Mouse (Mus musculus) megakaryocyte, embryonic 14.5 days (primary cell): ENCODE results near the gene Plcz1. TPM values are rescaled to one million over a fixed set of nuclear protein-coding genes. Genes with fewer than 3 reads are reported as not detected.

Source experiments
- H3K27me3 ChIP-seq: replicated peaks from 2 replicates; pipeline ENCODE3; 2012; ENCODE audit warnings: inconsistent platforms
- H3K36me3 ChIP-seq: replicated peaks from 2 replicates; pipeline ENCODE3; 2012; ENCODE audit warnings: low read length, inconsistent platforms, mixed read lengths
- H3K4me1 ChIP-seq: 2 replicates; pipeline ENCODE4 v1.6.1; 2012; ENCODE audit warnings: inconsistent platforms
- H3K4me3 ChIP-seq: replicated peaks from 2 replicates; pipeline ENCODE3; 2012; ENCODE audit warnings: moderate library complexity, mild to moderate bottlenecking, inconsistent platforms
- H3K9me3 ChIP-seq: 2 replicates; pipeline ENCODE4 v1.6.1; 2012; ENCODE audit warnings: inconsistent platforms
- FLI1 ChIP-seq: IDR thresholded peaks from 2 replicates; pipeline ENCODE4 v1.6.1; 2012; ENCODE audit warnings: low read length, inconsistent platforms, mixed read lengths
- GATA1 ChIP-seq: IDR thresholded peaks from 3 replicates; pipeline ENCODE4 v1.6.1; 2012; ENCODE audit warnings: mixed read lengths, low read length, inconsistent platforms, borderline replicate concordance
- polyA plus RNA-seq: library from polyadenylated mRNA; stranded (reverse); fragments of >175 nt; gene quantifications from 2 replicates; pipeline ENCODE4 v1.2.3, GENCODE M21; 2012; ENCODE audit warnings: low replicate concordance; ENCODE audit not compliant: insufficient read depth

The Plcz1 gene
- polyA plus RNA-seq: not detected in 2 replicates

DNA sequence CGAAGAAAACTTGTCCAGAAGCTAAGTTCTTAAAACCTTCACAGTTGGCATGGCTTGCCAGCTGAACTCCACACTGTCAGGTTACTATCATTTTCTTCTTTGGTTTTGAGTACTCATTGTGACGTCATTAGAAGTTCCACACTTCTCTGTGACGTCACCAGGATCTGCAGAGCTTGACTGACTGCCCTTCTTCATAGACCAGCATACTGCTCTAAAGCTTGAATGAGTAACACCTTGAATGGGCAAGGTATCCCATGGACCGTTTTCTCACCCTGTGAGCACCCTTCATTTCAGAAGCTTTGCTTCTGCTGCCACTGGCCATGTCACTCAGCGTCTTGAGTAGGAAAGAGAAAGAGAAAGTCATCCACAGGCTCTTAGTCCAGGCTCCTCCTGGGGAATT lies at the start of gene Plcz1:
TSS of gene Plcz1 (minus strand) at position 101 of the 400 bp plus-strand sequence.
- TF ChIP-seq FLI1 (no peak), GATA1 (no peak)

DNA sequence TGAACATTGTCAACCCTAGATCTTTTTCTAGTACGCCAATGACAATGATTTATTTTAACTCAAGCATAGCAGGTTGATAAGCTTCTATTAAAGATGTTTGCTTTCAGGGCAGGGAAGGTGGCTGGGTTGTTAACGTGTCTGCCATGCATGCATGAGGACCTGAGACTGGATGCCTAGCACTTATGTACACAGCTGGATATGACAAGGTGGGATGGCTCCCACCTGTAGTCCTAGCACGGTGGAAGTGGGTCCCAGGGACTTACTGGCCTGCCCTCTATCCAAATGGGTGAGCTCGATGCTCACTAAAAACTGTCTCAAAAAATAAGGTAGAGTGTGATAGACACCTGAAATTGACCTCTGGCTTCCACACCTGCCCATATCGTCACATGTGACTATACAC lies 48.6 kb upstream of the Plcz1 start:
- peaks cover 27% of the 10 kb centered on the region for H3K9me3 ChIP-seq
- H3K4me1 ChIP-seq: no peaks in the 10 kb centered on the region
- H3K4me3 ChIP-seq: no peak overlapping the region
- no peak for TF ChIP-seq GATA1
- TF ChIP-seq FLI1: no peak
- H3K27me3 ChIP-seq: no peaks in the 10 kb centered on the region
- no peaks in the 10 kb centered on the region for H3K36me3 ChIP-seq

More for the DNA sequence above, at the start of gene Plcz1:
- Histone ChIP-seq H3K4me1 (no peaks in the 10 kb centered on the region), H3K36me3 (no peaks in the 10 kb centered on the region), H3K9me3 (peaks cover 40% of the 10 kb centered on the region), H3K27me3 (no peaks in the 10 kb centered on the region), H3K4me3 (no peak within 1 kb of the TSS)

DNA sequence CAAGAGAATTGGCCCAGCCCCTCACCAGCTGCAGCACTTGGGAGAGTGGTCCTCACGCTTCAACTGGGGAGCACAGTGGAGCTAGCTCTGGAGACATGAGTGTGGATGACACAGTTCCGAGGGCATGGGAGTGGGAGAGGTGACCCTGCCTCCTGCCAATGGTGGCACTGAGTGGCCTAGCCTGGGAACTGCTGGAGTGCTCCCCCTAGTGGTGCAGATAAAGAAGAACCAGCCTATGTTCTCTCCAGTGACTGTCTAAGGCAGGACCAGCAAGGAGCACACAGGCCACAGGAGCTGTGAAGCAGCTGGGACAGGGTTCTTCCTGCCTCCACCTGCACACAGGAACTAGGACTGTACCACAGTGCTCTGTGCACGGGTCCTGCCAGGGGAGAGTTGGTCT lies 40.5 kb upstream of the Plcz1 start:
- H3K4me3 ChIP-seq: peak overlapping the region; percentile 23

DNA sequence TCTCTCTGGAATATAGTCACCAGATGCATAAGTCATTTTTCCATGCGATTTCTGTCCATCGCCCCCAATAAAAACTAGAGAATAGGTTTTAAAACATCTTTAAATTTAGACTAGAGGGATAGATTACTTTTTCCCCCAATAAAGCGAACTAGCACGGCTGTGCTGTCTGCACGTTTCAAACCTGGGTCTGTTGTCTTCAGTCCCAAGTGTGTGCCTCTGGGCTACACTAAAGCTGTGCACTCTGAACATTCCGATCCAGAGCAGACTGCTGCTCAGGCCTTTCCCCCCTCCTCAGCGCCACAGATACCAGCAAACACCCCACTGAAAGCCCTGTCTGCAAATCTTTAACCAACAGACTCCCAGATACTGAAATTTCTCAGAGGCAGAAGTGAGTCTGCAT lies 39.7 kb upstream of the Plcz1 start:
- no peaks in the 10 kb centered on the region for H3K4me1 ChIP-seq
- no peak overlapping the region for H3K4me3 ChIP-seq
- peaks cover 40% of the 10 kb centered on the region for H3K9me3 ChIP-seq
- H3K27me3 ChIP-seq: no peaks in the 10 kb centered on the region
- no peaks in the 10 kb centered on the region for H3K36me3 ChIP-seq
- TF ChIP-seq FLI1 (no peak), GATA1 (no peak)

More for the DNA sequence above, 40.5 kb upstream of the Plcz1 start:
- H3K27me3 ChIP-seq: no peaks in the 10 kb centered on the region
- TF ChIP-seq FLI1: no peak
- no peak for TF ChIP-seq GATA1
- H3K36me3 ChIP-seq: no peaks in the 10 kb centered on the region
- H3K9me3 ChIP-seq: peaks cover 40% of the 10 kb centered on the region
- no peaks in the 10 kb centered on the region for H3K4me1 ChIP-seq

DNA sequence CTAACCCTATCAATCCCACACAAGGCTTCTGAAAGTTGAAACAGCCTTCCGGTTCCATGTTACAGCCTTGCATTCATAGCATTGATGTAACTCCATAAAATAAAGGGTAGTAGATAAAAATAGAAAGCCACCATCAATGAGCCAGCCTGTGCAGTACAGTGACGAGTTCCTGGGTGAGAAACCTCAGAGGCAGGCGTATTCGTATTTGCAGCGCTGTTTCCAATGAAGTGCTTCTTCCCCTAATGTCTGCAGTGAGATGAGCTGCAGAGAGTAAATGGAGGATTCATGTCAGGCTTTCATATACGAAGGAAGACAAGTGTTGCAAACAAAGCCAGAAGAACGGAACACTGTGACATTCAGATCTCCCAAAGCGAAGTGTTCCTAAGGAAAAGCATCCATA lies 27.9 kb upstream of the Plcz1 start:
- H3K4me3 ChIP-seq: no peak overlapping the region
- no peaks in the 10 kb centered on the region for H3K4me1 ChIP-seq
- TF ChIP-seq FLI1: no peak
- TF ChIP-seq GATA1: no peak
- no peaks in the 10 kb centered on the region for H3K27me3 ChIP-seq
- H3K9me3 ChIP-seq: peaks cover 41% of the 10 kb centered on the region
- H3K36me3 ChIP-seq: no peaks in the 10 kb centered on the region

DNA sequence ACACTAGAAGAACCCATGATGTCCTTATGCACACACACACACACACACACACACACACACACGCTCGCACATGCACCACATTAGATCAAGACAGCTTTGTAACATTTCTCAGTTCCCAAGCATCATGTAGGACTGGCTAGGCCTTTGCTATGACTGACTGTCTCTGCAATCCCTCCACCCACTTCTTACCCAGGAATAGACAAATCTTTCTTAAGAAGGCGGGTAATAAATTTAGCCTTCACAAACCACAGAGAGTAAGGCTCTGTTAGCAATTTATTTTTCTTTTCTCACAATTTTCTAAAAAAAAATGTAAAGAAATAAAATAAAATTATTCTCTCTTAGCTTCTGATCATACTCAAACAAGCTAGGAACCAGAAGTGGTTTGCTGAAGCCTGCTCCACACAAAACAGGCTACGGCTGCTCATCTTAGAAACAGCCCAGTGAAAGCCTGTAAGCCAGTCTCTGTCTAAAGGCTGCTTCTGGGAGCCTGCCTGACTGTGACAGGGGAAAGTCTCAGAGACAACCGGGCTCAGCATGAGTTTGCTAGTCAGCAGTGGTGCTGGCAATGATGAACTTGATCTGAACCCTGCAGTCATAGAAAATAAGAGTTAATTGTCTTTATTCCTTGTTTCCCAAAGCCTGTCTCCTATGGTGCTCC lies 13.1 kb upstream of the Plcz1 start:
- Histone ChIP-seq H3K9me3 (peaks cover 46% of the 10 kb centered on the region), H3K36me3 (no peaks in the 10 kb centered on the region), H3K27me3 (no peaks in the 10 kb centered on the region), H3K4me1 (no peaks in the 10 kb centered on the region), H3K4me3 (no peak overlapping the region)
- TF ChIP-seq GATA1: no peak
- no peak for TF ChIP-seq FLI1

DNA sequence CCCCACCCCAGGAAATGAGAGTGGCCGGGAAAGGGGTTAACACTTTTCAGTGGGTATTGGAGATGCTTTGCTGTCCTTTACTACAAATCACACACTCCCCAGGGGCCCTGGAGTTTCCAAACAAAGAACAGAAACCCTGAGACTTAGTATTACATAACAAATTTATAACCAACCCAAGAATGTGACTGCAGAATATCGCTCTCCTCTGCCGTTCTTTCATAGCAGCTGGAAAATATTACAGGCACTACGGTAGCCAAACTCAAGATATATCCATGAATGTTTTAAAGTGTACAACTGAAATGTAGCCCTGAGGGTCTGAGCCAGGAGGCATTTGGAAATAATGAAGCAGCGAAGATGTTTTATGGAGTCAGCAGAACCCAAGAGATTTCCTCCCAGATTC lies 10.2 kb upstream of the Plcz1 start:
- peaks cover 31% of the 10 kb centered on the region for H3K9me3 ChIP-seq

DNA sequence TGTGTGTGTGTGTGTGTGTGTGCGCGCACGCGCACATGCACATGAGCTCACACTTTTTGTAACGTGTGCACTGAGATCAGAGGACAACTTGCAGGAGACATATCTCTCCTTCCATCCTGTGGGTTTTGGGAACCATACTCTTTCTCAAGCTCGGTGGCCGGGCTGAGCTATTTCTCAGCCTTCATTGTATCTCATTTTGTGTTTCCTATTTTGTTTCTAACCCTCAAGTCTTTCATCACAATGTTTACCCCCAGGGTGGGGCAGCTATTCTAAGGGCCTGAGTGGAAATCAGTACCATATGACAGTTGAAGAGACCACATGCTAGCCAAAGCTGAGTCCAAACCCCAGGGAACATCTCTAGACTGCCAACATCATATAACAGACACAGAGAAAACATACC lies 305 bp downstream of the Plcz1 start, which contains the start of gene Capza3:
TSS of gene Capza3 (plus strand) at position 301 of the 400 bp plus-strand sequence.
- Histone ChIP-seq H3K9me3 (peaks cover 37% of the 10 kb centered on the region), H3K4me1 (no peaks in the 10 kb centered on the region), H3K36me3 (no peaks in the 10 kb centered on the region), H3K27me3 (no peaks in the 10 kb centered on the region), H3K4me3 (no peak within 1 kb of the TSS)
- no peak for TF ChIP-seq FLI1
- no peak for TF ChIP-seq GATA1

More for the DNA sequence above, 10.2 kb upstream of the Plcz1 start:
- Histone ChIP-seq H3K27me3 (no peaks in the 10 kb centered on the region), H3K4me3 (no peak overlapping the region), H3K4me1 (no peaks in the 10 kb centered on the region), H3K36me3 (no peaks in the 10 kb centered on the region)
- TF ChIP-seq FLI1 (no peak), GATA1 (no peak)

DNA sequence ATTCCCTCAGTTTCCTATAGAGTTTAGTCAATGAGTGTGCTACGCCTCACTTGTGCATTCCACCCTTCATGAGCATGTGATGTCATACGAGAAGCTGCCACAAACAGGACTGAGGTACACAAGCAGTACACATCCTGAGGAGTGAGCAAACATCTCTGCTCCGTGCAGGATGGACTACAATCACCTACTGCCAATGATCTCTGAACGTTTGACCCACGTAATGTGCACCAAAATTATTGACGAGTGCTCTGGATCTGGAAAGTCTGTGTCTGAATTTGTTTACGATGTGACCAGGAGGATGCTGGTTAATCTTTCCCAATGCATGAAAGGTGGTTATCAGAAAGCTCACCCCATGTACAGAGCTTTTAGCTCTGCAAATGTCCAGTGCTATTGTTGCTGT lies 16.9 kb downstream of the Plcz1 start:
- TF ChIP-seq FLI1 (no peak), GATA1 (no peak)
- Histone ChIP-seq H3K4me1 (no peaks in the 10 kb centered on the region), H3K4me3 (no peak overlapping the region), H3K9me3 (peaks cover 41% of the 10 kb centered on the region), H3K27me3 (no peaks in the 10 kb centered on the region), H3K36me3 (no peaks in the 10 kb centered on the region)

DNA sequence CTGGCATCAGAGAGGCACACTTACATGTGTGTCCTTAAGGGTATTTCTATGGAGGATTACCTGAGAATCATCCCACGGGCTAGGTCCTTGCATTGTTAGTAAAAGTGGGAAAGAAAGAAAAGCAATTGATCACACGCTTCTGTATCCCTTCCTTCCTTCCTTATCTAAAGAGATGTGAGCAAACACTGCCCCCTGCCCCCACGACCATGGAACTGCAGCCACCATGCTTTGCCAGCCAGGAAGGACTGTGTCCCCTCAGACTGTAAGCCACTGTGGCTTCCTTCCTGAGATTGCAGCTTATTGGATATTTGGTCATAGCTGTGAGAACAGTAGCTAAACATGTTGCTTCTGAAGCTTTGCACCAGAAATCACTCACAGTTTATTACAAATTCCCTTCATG lies 36.1 kb downstream of the Plcz1 start:
- TF ChIP-seq GATA1 (no peak), FLI1 (no peak)
- no peak overlapping the region for H3K4me3 ChIP-seq
- peaks cover 30% of the 10 kb centered on the region for H3K9me3 ChIP-seq
- no peaks in the 10 kb centered on the region for H3K36me3 ChIP-seq
- H3K27me3 ChIP-seq: no peaks in the 10 kb centered on the region
- H3K4me1 ChIP-seq: no peaks in the 10 kb centered on the region

DNA sequence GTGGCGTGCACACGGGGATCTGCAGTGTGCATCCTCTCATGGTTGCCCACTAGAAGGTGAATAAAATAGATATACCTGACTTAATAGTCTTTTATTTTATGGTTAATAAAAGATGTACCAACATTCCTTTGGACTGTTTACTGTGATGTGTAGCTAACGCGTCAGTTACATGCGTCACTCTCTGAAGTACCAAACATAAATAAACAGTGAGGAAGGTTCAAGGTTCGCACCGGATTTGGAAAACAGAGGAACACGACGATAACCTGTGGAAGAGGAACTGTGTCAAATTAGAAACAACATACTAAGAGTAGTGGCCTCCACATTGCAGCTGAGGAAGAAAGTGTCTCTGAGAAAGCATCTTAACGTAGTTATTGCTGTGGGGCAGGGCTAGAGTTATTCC lies 51.7 kb downstream of the Plcz1 start:
- no peak for TF ChIP-seq GATA1
- no peak for TF ChIP-seq FLI1
- Histone ChIP-seq H3K4me1 (no peaks in the 10 kb centered on the region), H3K9me3 (peaks cover 22% of the 10 kb centered on the region; the same call in 1 of the 2 replicates), H3K36me3 (no peaks in the 10 kb centered on the region), H3K4me3 (peak overlapping the region; percentile 64), H3K27me3 (no peaks in the 10 kb centered on the region)
